Comparison of ENCODE assay signal across 8 mouse cellular contexts in the genomic region with DNA sequence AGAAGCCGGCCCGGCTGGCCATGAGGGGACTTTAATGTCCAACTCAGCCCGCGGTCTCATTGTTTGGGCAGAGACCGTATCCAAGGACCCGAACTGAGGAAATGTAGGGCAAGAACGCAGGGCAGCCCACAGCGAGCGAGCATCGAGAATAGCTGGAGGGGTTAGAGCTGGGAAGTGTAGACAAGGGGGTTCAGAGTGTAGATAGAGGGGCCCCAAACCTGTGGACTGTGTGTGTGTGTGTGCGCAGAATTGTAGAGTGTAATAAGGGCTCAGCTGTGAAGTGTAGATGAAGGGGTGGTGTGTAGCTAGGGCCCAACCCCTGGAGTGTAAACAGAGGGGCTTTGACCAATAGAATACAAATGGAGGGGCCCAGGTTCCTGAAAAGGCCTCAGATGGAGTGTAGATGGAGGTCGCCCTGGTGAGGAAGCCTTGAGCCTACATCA. TPM values are rescaled to one million over a fixed set of nuclear protein-coding genes. Genes with fewer than 3 reads are reported as not detected.
DNase-seq lines count a peak whose midpoint lies in the region; ATAC-seq lines count a peak whose summit lies in the region.

No protein-coding gene starts in this region.

- peak overlapping the region; percentile 84 for H3K27ac ChIP-seq in kidney, embryonic 16.5 days (ENCODE audit: low read length)
- peak overlapping the region; percentile 94 for H3K27ac ChIP-seq in forebrain, embryonic 13.5 days
- H3K27ac ChIP-seq in liver, embryonic 15.5 days (replicated peaks), result peak overlapping the region; percentile 89

- DNase-seq in kidney, postnatal 14 days, result no peak
- peak; percentile 63 for DNase-seq in MEL-GATA-1-ER (ENCODE audit: extremely low read depth, low read depth)
- no peak for DNase-seq in layer of hippocampus, postnatal 25 days (ENCODE audit: extremely low spot score in 1 of 2, low spot score in 1 of 2)
- no peak for DNase-seq in left cerebral cortex, postnatal 36 days (ENCODE audit: low spot score in 2 of 2)
- DNase-seq in urinary bladder, adult 2 months (ENCODE audit: low spot score), result no peak

- peak overlapping the region; percentile 73 for H3K4me2 ChIP-seq in kidney, embryonic 16.5 days (replicated peaks; ENCODE audit: low read depth, low read length)
- peak overlapping the region; percentile 79 for H3K4me2 ChIP-seq in forebrain, embryonic 13.5 days
- peak overlapping the region; percentile 96 for H3K4me2 ChIP-seq in liver, embryonic 15.5 days

- intact Hi-C loops in left cerebral cortex, postnatal 36 days (cut with DNase I), result no loop called here

- H3K36me3 ChIP-seq in kidney, embryonic 16.5 days (ENCODE audit: insufficient read depth, low read length), result no peaks in the 10 kb centered on the region
- peaks cover 16% of the 10 kb centered on the region for H3K36me3 ChIP-seq in forebrain, embryonic 13.5 days (ENCODE audit: poor library complexity, severe bottlenecking)
- H3K36me3 ChIP-seq in liver, embryonic 15.5 days (replicated peaks), result no peaks in the 10 kb centered on the region

- ATAC-seq in kidney, embryonic 16.5 days (ENCODE audit: low FRiP score, low TSS enrichment), result peak; percentile 55
- ATAC-seq in forebrain, embryonic 13.5 days, result peak; percentile 57
- ATAC-seq in liver, embryonic 15.5 days (ENCODE audit: insufficient read depth), result peak; percentile 31

- H3K27me3 ChIP-seq in kidney, embryonic 16.5 days (ENCODE audit: insufficient read depth, low read length), result no peaks in the 10 kb centered on the region
- H3K27me3 ChIP-seq in forebrain, embryonic 13.5 days, result no peaks in the 10 kb centered on the region
- no peaks in the 10 kb centered on the region for H3K27me3 ChIP-seq in liver, embryonic 15.5 days

- 1% methylated on average over 12 of the region's 12 CpGs for WGBS in kidney, embryonic 16.5 days
- under 1% methylated on average over 12 of the region's 12 CpGs for WGBS in forebrain, embryonic 13.5 days
- 5% methylated on average over 12 of the region's 12 CpGs for WGBS in liver, embryonic 15.5 days (ENCODE audit: insufficient replicate concordance)

- H3K4me1 ChIP-seq in kidney, embryonic 16.5 days (ENCODE audit: insufficient read depth, low read length), result peaks cover 19% of the 10 kb centered on the region
- H3K4me1 ChIP-seq in forebrain, embryonic 13.5 days, result peaks cover 42% of the 10 kb centered on the region
- H3K4me1 ChIP-seq in liver, embryonic 15.5 days (replicated peaks), result peaks cover 67% of the 10 kb centered on the region

- peak overlapping the region; percentile 77 for H3K4me3 ChIP-seq in kidney, embryonic 16.5 days (ENCODE audit: low read length)
- peak overlapping the region; percentile 88 for H3K4me3 ChIP-seq in forebrain, embryonic 13.5 days
- peak overlapping the region; percentile 97 for H3K4me3 ChIP-seq in liver, embryonic 15.5 days (replicated peaks)

- peaks cover 7% of the 10 kb centered on the region; the same call in 1 of the 2 replicates for H3K9me3 ChIP-seq in kidney, embryonic 16.5 days (ENCODE audit: low read length)
- peaks cover 5% of the 10 kb centered on the region; the same call in 1 of the 2 replicates for H3K9me3 ChIP-seq in forebrain, embryonic 13.5 days (replicated peaks)
- no peaks in the 10 kb centered on the region for H3K9me3 ChIP-seq in liver, embryonic 15.5 days (replicated peaks)

- H3K9ac ChIP-seq in kidney, embryonic 16.5 days (replicated peaks; ENCODE audit: low read length), result peak overlapping the region; percentile 91
- peak overlapping the region; percentile 98 for H3K9ac ChIP-seq in forebrain, embryonic 13.5 days
- H3K9ac ChIP-seq in liver, embryonic 15.5 days, result peak overlapping the region; percentile 97

RNA-seq across cellular contexts. Expression of gene Rgs12, which starts 0.5 kb away (rescaled TPM):
- 32.4 and 34.7 TPM in 2 replicates for polyA plus RNA-seq in kidney, embryonic 16.5 days (2015; fragmentation: Nextera tagmentation; extraction: Ambion mirVana)
- 64.7 and 71.2 TPM in 2 replicates for polyA plus RNA-seq in forebrain, embryonic 13.5 days (2015; fragmentation: Nextera tagmentation; extraction: Ambion mirVana)
- 17.0 and 20.1 TPM in 2 replicates for polyA plus RNA-seq in liver, embryonic 15.5 days (2015; fragmentation: Nextera tagmentation; extraction: Ambion mirVana)
- 10 to 100 TPM; 42.7 to 45.9 TPM for total RNA-seq in layer of hippocampus, postnatal 25 days (2021)
- 10 to 100 TPM; 51.1 to 55.7 TPM for total RNA-seq in left cerebral cortex, postnatal 36 days (2021)
- 44.3 and 46.5 TPM in 2 replicates for polyA plus RNA-seq in urinary bladder, adult 2 months (2012; rRNA removed)

RNA-seq across cellular contexts. Expression of gene Msantd1, which starts 42.0 kb away (rescaled TPM):
- polyA plus RNA-seq in kidney, embryonic 16.5 days (2015; fragmentation: Nextera tagmentation; extraction: Ambion mirVana), result 0.27 and 0.95 TPM in 2 replicates
- polyA plus RNA-seq in forebrain, embryonic 13.5 days (2015; fragmentation: Nextera tagmentation; extraction: Ambion mirVana), result 2.2 and 3.9 TPM in 2 replicates
- polyA plus RNA-seq in liver, embryonic 15.5 days (2015; fragmentation: Nextera tagmentation; extraction: Ambion mirVana), result 0.10 and 0.30 TPM in 2 replicates
- 1 to 10 TPM; 7.0 to 7.4 TPM for total RNA-seq in layer of hippocampus, postnatal 25 days (2021)
- 1 to 10 TPM; 5.4 to 8.2 TPM for total RNA-seq in left cerebral cortex, postnatal 36 days (2021)
- polyA plus RNA-seq in urinary bladder, adult 2 months (2012; rRNA removed), result 3.3 and 3.8 TPM in 2 replicates
